Comparison of ENCODE assay signal across 8 mouse cellular contexts in genomic region chr4:130081345-130082190, GRCm38 (mm10). TPM values are rescaled to one million over a fixed set of nuclear protein-coding genes. Genes with fewer than 3 reads are reported as not detected.
DNase-seq lines count a peak whose midpoint lies in the region; ATAC-seq lines count a peak whose summit lies in the region.

No protein-coding gene starts in this region.

- H3K27ac ChIP-seq in limb, embryonic 15.5 days: peak overlapping the region; percentile 22; the same call in 1 of the 2 replicates
- no peak overlapping the region for H3K27ac ChIP-seq in limb, embryonic 10.5 days
- H3K27ac ChIP-seq in hindbrain, embryonic 12.5 days: no peak overlapping the region

- intact Hi-C loops in left cerebral cortex, postnatal 10 days (cut with DNase I): no loop called here

- no peak for ATAC-seq in limb, embryonic 15.5 days (ENCODE audit: insufficient number of reproducible peaks, low FRiP score, low TSS enrichment, low read depth)
- ATAC-seq in hindbrain, embryonic 12.5 days (ENCODE audit: low FRiP score): no peak
- no peak for ATAC-seq in erythroid progenitor cell, adult 5-6 weeks (replicated peaks; ENCODE audit: low FRiP score, poor library complexity, severe bottlenecking)

- WGBS in limb, embryonic 15.5 days: 68% methylated on average over 19 of the region's 19 CpGs
- 77% methylated on average over 19 of the region's 19 CpGs for WGBS in limb, embryonic 10.5 days
- 80% methylated on average over 19 of the region's 19 CpGs for WGBS in hindbrain, embryonic 12.5 days

- 0 out of 2 replicates have a peak, but pooled peaks cover 11% of the 10 kb centered on the region for H3K36me3 ChIP-seq in limb, embryonic 15.5 days
- H3K36me3 ChIP-seq in limb, embryonic 10.5 days: no peaks in the 10 kb centered on the region
- no peaks in the 10 kb centered on the region for H3K36me3 ChIP-seq in hindbrain, embryonic 12.5 days

- H3K9ac ChIP-seq in limb, embryonic 15.5 days: peak overlapping the region; percentile 10; the same call in 1 of the 2 replicates
- peak overlapping the region; percentile 29; the same call in 1 of the 2 replicates for H3K9ac ChIP-seq in hindbrain, embryonic 12.5 days

- DNase-seq in limb, embryonic 10.5 days (ENCODE audit: low spot score): no peak
- peak; percentile 81 to 84 for DNase-seq in adrenal gland, postnatal 36 days
- DNase-seq in frontal cortex, postnatal 10 days (ENCODE audit: low spot score in 2 of 2): peak; percentile 68 to 72
- DNase-seq in left cerebral cortex, postnatal 10 days (ENCODE audit: extremely low spot score in 1 of 2, low spot score in 2 of 2): peak; percentile 81 to 82
- DNase-seq in right cerebral cortex, postnatal 10 days (ENCODE audit: low spot score in 2 of 2): peak; percentile 92

- no peaks in the 10 kb centered on the region for H3K9me3 ChIP-seq in limb, embryonic 15.5 days
- H3K9me3 ChIP-seq in limb, embryonic 10.5 days (replicated peaks): no peaks in the 10 kb centered on the region
- H3K9me3 ChIP-seq in hindbrain, embryonic 12.5 days (replicated peaks): no peaks in the 10 kb centered on the region

- peaks cover 6% of the 10 kb centered on the region; the same call in 1 of the 2 replicates for H3K27me3 ChIP-seq in limb, embryonic 15.5 days
- H3K27me3 ChIP-seq in limb, embryonic 10.5 days (ENCODE audit: low read depth, poor library complexity, severe bottlenecking): peaks cover 91% of the 10 kb centered on the region
- H3K27me3 ChIP-seq in hindbrain, embryonic 12.5 days: peaks cover 38% of the 10 kb centered on the region

- peaks cover 77% of the 10 kb centered on the region for H3K4me1 ChIP-seq in limb, embryonic 15.5 days
- peaks cover 27% of the 10 kb centered on the region for H3K4me1 ChIP-seq in limb, embryonic 10.5 days
- peaks cover 37% of the 10 kb centered on the region for H3K4me1 ChIP-seq in hindbrain, embryonic 12.5 days

- no peak overlapping the region for H3K4me2 ChIP-seq in limb, embryonic 15.5 days
- no peak overlapping the region for H3K4me2 ChIP-seq in hindbrain, embryonic 12.5 days (replicated peaks)

- no peak overlapping the region for H3K4me3 ChIP-seq in limb, embryonic 15.5 days
- H3K4me3 ChIP-seq in limb, embryonic 10.5 days: no peak overlapping the region
- no peak overlapping the region for H3K4me3 ChIP-seq in hindbrain, embryonic 12.5 days

RNA-seq across cellular contexts. Expression of gene Pef1, which starts 20.8 kb away (rescaled TPM):
- 68.1 and 75.1 TPM in 2 replicates for polyA plus RNA-seq in limb, embryonic 15.5 days (2015; fragmentation: Nextera tagmentation; extraction: Ambion mirVana)
- polyA plus RNA-seq in limb, embryonic 10.5 days (2016; fragmentation: Nextera tagmentation; extraction: Ambion mirVana): 71.4 and 73.4 TPM in 2 replicates
- 10 to 100 TPM; 74.4 to 84.0 TPM for total RNA-seq in adrenal gland, postnatal 36 days (2021)
- polyA plus RNA-seq in hindbrain, embryonic 12.5 days (2016; fragmentation: Nextera tagmentation; extraction: Ambion mirVana): 59.7 and 61.0 TPM in 2 replicates
- 10 to 100 TPM; 42.6 to 42.8 TPM for total RNA-seq in left cerebral cortex, postnatal 10 days (2021)
- 44.7 and 45.3 TPM in 2 replicates for total RNA-seq in erythroid progenitor cell, adult 5-6 weeks (2015; ENCODE audit: low replicate concordance)
- total RNA-seq in erythroid progenitor cell, adult 5-6 weeks (2017; ENCODE audit: low replicate concordance): 8.9 and 10.3 TPM in 2 replicates

RNA-seq across cellular contexts. Expression of gene Col16a1, which starts 33.9 kb away (rescaled TPM):
- polyA plus RNA-seq in limb, embryonic 15.5 days (2015; fragmentation: Nextera tagmentation; extraction: Ambion mirVana): 175 and 199 TPM in 2 replicates
- 3.9 and 10.2 TPM in 2 replicates for polyA plus RNA-seq in limb, embryonic 10.5 days (2016; fragmentation: Nextera tagmentation; extraction: Ambion mirVana)
- 10 to 100 TPM; 15.6 to 18.7 TPM for total RNA-seq in adrenal gland, postnatal 36 days (2021)
- 29.8 and 32.5 TPM in 2 replicates for polyA plus RNA-seq in hindbrain, embryonic 12.5 days (2016; fragmentation: Nextera tagmentation; extraction: Ambion mirVana)
- total RNA-seq in left cerebral cortex, postnatal 10 days (2021): 10 to 100 TPM; 17.1 to 19.8 TPM
- 5.8 TPM in 1 of 2 replicates, not detected in the other for total RNA-seq in erythroid progenitor cell, adult 5-6 weeks (2015; ENCODE audit: low replicate concordance)
- total RNA-seq in erythroid progenitor cell, adult 5-6 weeks (2017; ENCODE audit: low replicate concordance): not detected in 2 replicates

RNA-seq across cellular contexts. Expression of gene Hcrtr1, which starts 57.6 kb away (rescaled TPM):
- 0.10 and 0.12 TPM in 2 replicates for polyA plus RNA-seq in limb, embryonic 15.5 days (2015; fragmentation: Nextera tagmentation; extraction: Ambion mirVana)
- 0.18 TPM in 1 of 2 replicates, not detected in the other for polyA plus RNA-seq in limb, embryonic 10.5 days (2016; fragmentation: Nextera tagmentation; extraction: Ambion mirVana)
- total RNA-seq in adrenal gland, postnatal 36 days (2021): under 1 TPM; 0.40 to 0.46 TPM
- polyA plus RNA-seq in hindbrain, embryonic 12.5 days (2016; fragmentation: Nextera tagmentation; extraction: Ambion mirVana): 1.0 and 1.3 TPM in 2 replicates
- total RNA-seq in left cerebral cortex, postnatal 10 days (2021): 10 to 100 TPM; 11.2 TPM
- total RNA-seq in erythroid progenitor cell, adult 5-6 weeks (2015; ENCODE audit: low replicate concordance): not detected in 2 replicates
- not detected in 2 replicates for total RNA-seq in erythroid progenitor cell, adult 5-6 weeks (2017; ENCODE audit: low replicate concordance)

Comparison
In these comparisons a context has a peak if more than half of its experiments do, and no peak if none do; other contexts are left out.
1. RNA of gene Hcrtr1, which starts 57.6 kb away (total RNA-seq): 11.2 TPM in left cerebral cortex, postnatal 10 days; 0.40 to 0.46 TPM in adrenal gland, postnatal 36 days and not detected in erythroid progenitor cell, adult 5-6 weeks; every median in the first group is over 4 times any median in the second.